Mouse (Mus musculus) kidney, postnatal 0 days (tissue): Measurements from ENCODE around the gene Crkl. TPM values are rescaled to one million over a fixed set of nuclear protein-coding genes. Genes with fewer than 3 reads are reported as not detected.

Experiments
- ATAC-seq: fragments of 200-750 bp; cut with Nextera tagmentation; replicated peaks from 2 replicates; pipeline ENCODE4 v1.8.0; 2017; ENCODE audit warnings: low read depth, moderate number of reproducible peaks, moderate TSS enrichment, moderate library complexity; ENCODE audit not compliant: low FRiP score
- DNase-seq: peaks from one replicate; pipeline ENCODE4 v3.0.0-alpha.2; 2016; ENCODE audit warnings: low spot score
- H3K27ac ChIP-seq: fragments of 300-500 bp; sonication (generic); 2 replicates; pipeline ENCODE4 v1.5.1; 2014; ENCODE audit warnings: mild to moderate bottlenecking
- H3K27me3 ChIP-seq: fragments of 300-500 bp; sonication (generic); 2 replicates; pipeline ENCODE4 v1.6.1; 2014; ENCODE audit warnings: low read length, mixed read lengths; ENCODE audit not compliant: insufficient read depth
- H3K36me3 ChIP-seq: fragments of 300-500 bp; sonication (generic); 2 replicates; pipeline ENCODE4 v1.6.1; 2014; ENCODE audit warnings: low read length, mixed read lengths; ENCODE audit not compliant: insufficient read depth
- H3K4me1 ChIP-seq: fragments of 300-500 bp; sonication (generic); replicated peaks from 2 replicates; pipeline ENCODE4 v1.6.1; 2014; ENCODE audit warnings: antibody characterized with exemption, low read length, mixed read lengths; ENCODE audit not compliant: insufficient read depth
- H3K4me2 ChIP-seq: fragments of 300-500 bp; sonication (generic); 2 replicates; pipeline ENCODE4 v1.6.1; 2014; ENCODE audit warnings: mild to moderate bottlenecking, low read length, moderate library complexity, mixed read lengths
- H3K4me3 ChIP-seq: fragments of 300-500 bp; sonication (generic); replicated peaks from 2 replicates; pipeline ENCODE4 v1.5.1; 2014; ENCODE audit warnings: low read depth, low read length
- H3K9ac ChIP-seq: fragments of 300-500 bp; sonication (generic); 2 replicates; pipeline ENCODE4 v1.6.1; 2014; ENCODE audit warnings: low read depth, low read length
- H3K9me3 ChIP-seq: fragments of 300-500 bp; sonication (generic); replicated peaks from 2 replicates; pipeline ENCODE4 v1.6.1; 2016; ENCODE audit warnings: low read length, inconsistent platforms, mixed read lengths
- CTCF ChIP-seq: IDR thresholded peaks from 2 replicates; pipeline ENCODE4 v1.5.1; 2016; ENCODE audit warnings: antibody characterized with exemption, low read depth, mild to moderate bottlenecking, moderate library complexity
- WGBS: fragments of 180-500 bp; shearing (Covaris S2); extraction: QIAGEN DNeasy Blood & Tissue Kit; methylation state at CpG from one replicate; pipeline ENCODE4 v1.1.7; 2014; 5-methylcytosine and 5-hydroxymethylcytosine counted together
- polyA plus RNA-seq: library from polyadenylated mRNA; unstranded; fragments of >200 nt; fragmentation: Nextera tagmentation; extraction: Ambion mirVana; gene quantifications from 2 replicates; pipeline ENCODE4 v1.2.1, GENCODE M21; 2015

Crkl gene
- polyA plus RNA-seq, 1 experiment from 2014 or later = 51.3 TPM

DNA sequence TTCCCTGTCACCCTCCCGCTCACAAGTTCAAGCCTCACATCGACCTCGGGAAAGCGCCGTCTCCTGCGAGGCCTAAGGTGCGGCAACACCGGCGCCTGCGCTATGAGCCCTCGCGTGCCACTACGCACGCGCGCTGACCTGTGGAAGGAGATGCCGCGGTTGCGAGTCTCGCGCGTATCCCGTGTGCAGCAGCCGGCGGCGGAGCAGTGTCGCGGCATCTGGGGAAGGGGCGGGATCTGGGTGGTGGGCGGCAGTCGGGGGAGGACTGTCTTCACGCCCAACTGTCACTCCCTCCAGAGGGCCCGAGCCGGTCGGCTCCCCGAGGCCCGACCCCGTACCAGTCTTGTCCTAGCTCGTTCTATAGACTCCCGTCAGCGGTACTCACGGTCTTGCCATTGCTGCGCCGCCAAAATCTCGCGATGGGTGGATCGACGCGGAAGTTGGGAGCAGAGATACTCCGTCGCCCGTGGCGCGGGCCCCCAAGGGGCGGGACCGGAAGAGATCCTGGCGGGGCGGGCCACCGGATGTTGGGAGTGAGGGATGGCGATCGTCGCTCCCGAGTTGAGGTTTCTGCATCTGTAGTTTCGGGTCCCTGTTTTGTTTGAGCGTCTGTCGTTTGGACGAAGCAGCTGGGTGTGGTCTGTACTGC lies 79.0 kb downstream of the Crkl start, which contains the start of gene Thap7:
Thap7 (minus strand) TSS at position 497 of the 649 bp plus-strand sequence.
- Histone ChIP-seq H3K4me2 (peak within 1 kb of the TSS; percentile 88), H3K4me1 (0 out of 2 replicates have a peak, but pooled peaks cover 11% of the 10 kb centered on the region), H3K27ac (peak within 1 kb of the TSS; percentile 94), H3K27me3 (no peaks in the 10 kb centered on the region), H3K9ac (peak within 1 kb of the TSS; percentile 84), H3K9me3 (no peaks in the 10 kb centered on the region), H3K36me3 (peaks cover 25% of the 10 kb centered on the region), H3K4me3 (peak within 1 kb of the TSS; percentile 61)
- no peak for TF ChIP-seq CTCF
- DNase-seq = peak; percentile 97
- WGBS = under 1% methylated on average over 67 of the region's 67 CpGs
- peak; percentile 97 for ATAC-seq

DNA sequence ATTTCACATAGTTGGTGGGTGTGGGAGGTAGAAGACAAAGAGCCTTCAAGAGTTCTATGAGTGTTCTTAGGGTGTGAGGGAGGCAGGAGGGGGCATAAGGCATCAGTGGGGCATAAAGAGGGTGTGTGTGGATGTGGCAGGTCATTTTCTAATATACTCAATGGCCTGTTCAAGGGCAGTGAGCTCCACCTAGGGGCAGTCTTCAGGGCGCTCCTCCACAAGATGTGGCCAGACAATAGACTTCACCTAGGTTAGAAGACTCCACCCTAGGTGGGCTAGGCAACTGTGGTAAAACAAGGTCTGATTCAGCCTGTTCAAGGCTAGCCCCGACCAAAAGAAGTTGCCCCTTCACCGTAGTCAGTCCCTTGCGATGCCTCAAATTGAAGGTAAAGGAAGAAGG lies 80.5 kb downstream of the Crkl start:
- DNase-seq (peak; percentile 60), ATAC-seq (no peak)
- Histone ChIP-seq H3K9ac (no peak overlapping the region), H3K27me3 (no peaks in the 10 kb centered on the region), H3K27ac (no peak overlapping the region), H3K4me1 (0 out of 2 replicates have a peak, but pooled peaks cover 11% of the 10 kb centered on the region), H3K9me3 (no peaks in the 10 kb centered on the region), H3K4me3 (no peak overlapping the region), H3K36me3 (peaks cover 11% of the 10 kb centered on the region), H3K4me2 (no peak overlapping the region)
- 68% methylated on average over 4 of the region's 4 CpGs for WGBS
- TF ChIP-seq CTCF = peak; percentile 68

DNA sequence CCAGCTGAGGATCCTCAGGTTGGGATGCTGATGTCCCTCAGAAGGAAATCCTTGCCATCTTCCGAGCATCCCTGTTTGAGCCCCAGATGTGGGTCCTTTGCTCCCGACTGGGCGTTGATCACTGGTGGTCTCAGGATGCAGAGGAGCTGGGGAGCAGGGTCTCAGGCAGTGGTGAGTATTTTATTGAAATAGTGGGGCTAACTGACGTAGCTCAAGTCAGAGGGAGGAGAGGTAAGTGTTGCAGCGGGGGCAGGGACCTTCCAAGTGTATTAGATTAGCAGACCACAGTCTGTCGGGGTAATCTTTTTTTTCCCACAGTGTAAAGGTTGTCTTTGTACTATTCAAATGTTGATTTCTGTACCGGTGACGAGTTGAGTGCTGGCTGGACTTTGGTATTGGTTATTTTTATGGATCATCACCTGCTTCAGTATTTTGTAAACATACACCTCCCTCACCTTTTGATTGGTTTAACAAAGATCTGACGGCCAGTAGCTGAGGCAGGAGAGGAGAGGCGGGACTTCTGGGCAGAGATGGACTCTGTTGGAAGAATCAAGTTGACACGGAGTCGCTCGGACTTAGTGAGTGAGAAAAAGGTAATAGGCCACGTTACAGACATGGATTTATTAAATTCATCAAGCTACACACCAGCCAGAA lies 81.0 kb downstream of the Crkl start:
- H3K27ac ChIP-seq = no peak overlapping the region
- no peak for DNase-seq
- H3K9me3 ChIP-seq = no peaks in the 10 kb centered on the region
- no peak overlapping the region for H3K4me3 ChIP-seq
- H3K4me1 ChIP-seq = 0 out of 2 replicates have a peak, but pooled peaks cover 11% of the 10 kb centered on the region
- no peak for TF ChIP-seq CTCF
- no peak for ATAC-seq
- WGBS = 74% methylated on average over 14 of the region's 14 CpGs
- no peaks in the 10 kb centered on the region for H3K27me3 ChIP-seq
- H3K9ac ChIP-seq = no peak overlapping the region
- no peak overlapping the region for H3K4me2 ChIP-seq
- H3K36me3 ChIP-seq = peaks cover 7% of the 10 kb centered on the region

DNA sequence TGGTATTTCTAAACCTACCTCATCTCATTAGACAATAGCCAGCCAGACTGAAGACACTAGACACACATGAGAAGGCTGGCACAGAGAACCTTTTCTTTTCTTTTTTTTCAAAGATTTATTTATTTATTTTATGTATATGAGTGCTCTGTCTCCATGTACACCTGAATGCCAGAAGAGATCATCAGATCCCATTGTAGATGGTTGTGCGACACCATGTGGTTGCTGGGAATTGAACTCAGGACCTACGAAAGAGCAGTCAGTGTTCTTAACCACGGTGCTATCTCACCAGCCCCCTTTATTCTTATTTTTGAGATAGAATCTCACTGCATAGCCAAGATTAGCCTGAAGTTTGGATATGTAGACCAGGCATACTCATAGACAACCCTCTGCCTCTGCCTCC lies 84.8 kb downstream of the Crkl start:
- Histone ChIP-seq H3K4me1 (0 out of 2 replicates have a peak, but pooled peaks cover 3% of the 10 kb centered on the region), H3K9ac (no peak overlapping the region), H3K27me3 (no peaks in the 10 kb centered on the region), H3K9me3 (no peaks in the 10 kb centered on the region), H3K36me3 (no peaks in the 10 kb centered on the region), H3K4me3 (no peak overlapping the region), H3K4me2 (no peak overlapping the region), H3K27ac (no peak overlapping the region)
- 86% methylated on average over 3 of the region's 3 CpGs for WGBS
- ATAC-seq = no peak
- DNase-seq = no peak
- TF ChIP-seq CTCF = no peak

Other genes with a start within 250 kb of the Crkl start
- gene Ube2l3, start 249.3 kb upstream of the Crkl start, polyA plus RNA-seq = 316 and 327 TPM in 2 replicates
- gene Rimbp3, start 243.4 kb upstream of the Crkl start, polyA plus RNA-seq = 0.26 and 0.28 TPM in 2 replicates
- 2.1 and 2.4 TPM in 2 replicates for gene Hic2, start 218.4 kb upstream of the Crkl start, polyA plus RNA-seq
- 12.4 and 15.9 TPM in 2 replicates for gene Tmem191c, start 175.9 kb upstream of the Crkl start, polyA plus RNA-seq
- gene Serpind1, start 120.6 kb upstream of the Crkl start, polyA plus RNA-seq = 0.14 and 0.21 TPM in 2 replicates
- 11.9 and 12.8 TPM in 2 replicates for gene Snap29, start 46.0 kb upstream of the Crkl start, polyA plus RNA-seq
- gene Pi4ka, start 45.7 kb upstream of the Crkl start, polyA plus RNA-seq = 27.3 and 28.5 TPM in 2 replicates
- gene Aifm3, start 37.6 kb downstream of the Crkl start, polyA plus RNA-seq = 1.4 and 2.4 TPM in 2 replicates
- gene Lztr1, start 56.7 kb downstream of the Crkl start, polyA plus RNA-seq = 65.7 and 73.4 TPM in 2 replicates
- 58.6 and 62.8 TPM in 2 replicates for gene Thap7, start 79.1 kb downstream of the Crkl start, polyA plus RNA-seq
- 0.20 and 0.26 TPM in 2 replicates for gene Lrrc74b, start 109.3 kb downstream of the Crkl start, polyA plus RNA-seq
- gene P2rx6, start 109.9 kb downstream of the Crkl start, polyA plus RNA-seq = 0.62 and 0.74 TPM in 2 replicates
- gene Slc7a4, start 131.2 kb downstream of the Crkl start, polyA plus RNA-seq = 14.3 and 15.5 TPM in 2 replicates
- 21.2 and 22.3 TPM in 2 replicates for gene Smpd4, start 167.4 kb downstream of the Crkl start, polyA plus RNA-seq
- 8.1 and 8.6 TPM in 2 replicates for gene Ccdc74a, start 194.5 kb downstream of the Crkl start, polyA plus RNA-seq